ENCODE assay signal across 8 mouse cellular contexts in the genomic region with DNA sequence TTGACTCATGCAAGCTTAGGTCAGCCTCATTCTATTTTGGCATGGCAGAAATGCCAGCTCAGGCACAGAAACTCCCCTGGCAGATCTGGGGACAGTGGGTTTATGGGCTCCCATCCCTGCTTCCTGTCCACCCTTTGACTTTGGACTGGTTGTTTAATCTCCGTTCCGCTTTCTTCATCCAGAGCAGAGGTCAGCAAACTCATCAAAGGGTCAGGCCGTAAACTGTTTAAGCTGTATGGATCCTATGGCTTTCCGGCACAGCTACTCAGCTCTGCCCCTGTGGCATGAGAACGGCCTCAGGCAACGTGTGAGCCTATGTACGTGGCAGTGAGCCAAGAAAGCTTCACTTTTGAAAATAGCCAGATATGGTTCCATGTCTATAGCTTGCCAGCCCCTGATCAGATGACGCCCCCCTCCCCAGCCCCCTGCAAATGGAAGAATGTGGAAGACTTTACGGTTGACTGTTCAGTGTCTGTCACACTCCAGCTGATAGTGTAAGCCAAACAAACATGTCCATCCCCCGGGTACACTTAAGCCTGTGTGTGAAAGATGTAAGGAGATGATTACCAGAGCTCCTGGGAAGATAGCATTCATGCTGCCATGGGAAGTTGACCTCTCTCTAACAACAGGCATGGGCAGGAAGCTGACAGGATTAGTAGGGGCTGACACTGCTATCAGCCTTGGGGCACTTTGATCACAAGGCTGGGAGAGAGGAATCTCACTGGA. TPM values are rescaled to one million over a fixed set of nuclear protein-coding genes. Genes with fewer than 3 reads are reported as not detected.
DNase-seq lines count a peak whose midpoint lies in the region; ATAC-seq and TF ChIP-seq lines count a peak whose summit lies in the region.

No protein-coding gene starts in this region.

- no peak overlapping the region; the same call in 1 of the 2 replicates for H3K9ac ChIP-seq in forebrain, embryonic 13.5 days
- no peak overlapping the region for H3K9ac ChIP-seq in midbrain, embryonic 11.5 days (ENCODE audit: low read length)

- peak; percentile 72 for ATAC-seq in forebrain, embryonic 13.5 days
- ATAC-seq in midbrain, embryonic 11.5 days (ENCODE audit: low FRiP score) = peak; percentile 78
- ATAC-seq in activated CD4-positive, CD25-positive, alpha-beta regulatory T cell, adult 4 months = no peak

- no peak for TF ChIP-seq CTCF in layer of hippocampus, adult 2 months (conservative IDR thresholded peaks at IDR 0.05)

- intact Hi-C loops in heart, postnatal 36 days (cut with DNase I) = loop anchor here (2.0 kb wide), 1 partner anchor 64 kb away; no protein-coding TSS in a partner anchor

- no peaks in the 10 kb centered on the region for H3K27me3 ChIP-seq in forebrain, embryonic 13.5 days
- peaks cover 5% of the 10 kb centered on the region; the same call in 1 of the 2 replicates for H3K27me3 ChIP-seq in midbrain, embryonic 11.5 days (ENCODE audit: control insufficient read depth, insufficient read depth, low read length)

- peak; percentile 94 for DNase-seq in heart, adult 11 months
- DNase-seq in heart, postnatal 36 days = no peak
- peak; percentile 51 for DNase-seq in kidney, adult 9 months
- peak; percentile 91 for DNase-seq in midbrain, embryonic 11.5 days (ENCODE audit: low spot score, missing footprints)
- no peak for DNase-seq in layer of hippocampus, adult 9-10 months (ENCODE audit: low spot score)
- DNase-seq in layer of hippocampus, adult 2 months (ENCODE audit: low spot score in 2 of 2) = no peak

- peaks cover 20% of the 10 kb centered on the region for H3K4me1 ChIP-seq in forebrain, embryonic 13.5 days
- H3K4me1 ChIP-seq in midbrain, embryonic 11.5 days (ENCODE audit: control insufficient read depth, insufficient read depth, low read length) = peaks cover 13% of the 10 kb centered on the region

- H3K36me3 ChIP-seq in forebrain, embryonic 13.5 days (ENCODE audit: poor library complexity, severe bottlenecking) = no peaks in the 10 kb centered on the region; the same call in 1 of the 2 replicates
- no peaks in the 10 kb centered on the region for H3K36me3 ChIP-seq in midbrain, embryonic 11.5 days (ENCODE audit: control insufficient read depth, insufficient read depth, low read length)

- WGBS in forebrain, embryonic 13.5 days = 19% methylated on average over 10 of the region's 10 CpGs
- WGBS in midbrain, embryonic 11.5 days = 9% methylated on average over 10 of the region's 10 CpGs

- peak overlapping the region; percentile 7; the same call in 1 of the 2 replicates for H3K4me2 ChIP-seq in forebrain, embryonic 13.5 days
- no peak overlapping the region for H3K4me2 ChIP-seq in midbrain, embryonic 11.5 days

- H3K4me3 ChIP-seq in forebrain, embryonic 13.5 days = no peak overlapping the region
- H3K4me3 ChIP-seq in midbrain, embryonic 11.5 days (ENCODE audit: low read depth, low read length) = no peak overlapping the region
- no peak overlapping the region for H3K4me3 ChIP-seq in layer of hippocampus, adult 2 months

- 0 out of 2 replicates have a peak, but pooled peaks cover 6% of the 10 kb centered on the region for H3K9me3 ChIP-seq in forebrain, embryonic 13.5 days (replicated peaks)
- no peaks in the 10 kb centered on the region for H3K9me3 ChIP-seq in midbrain, embryonic 11.5 days (ENCODE audit: control insufficient read depth, low read length)

- peak overlapping the region; percentile 59 for H3K27ac ChIP-seq in forebrain, embryonic 13.5 days
- H3K27ac ChIP-seq in midbrain, embryonic 11.5 days (ENCODE audit: low read depth, low read length) = no peak overlapping the region
- H3K27ac ChIP-seq in layer of hippocampus, adult 2 months = no peak overlapping the region

RNA-seq across cellular contexts. Expression of gene Igf2r, which starts 21.1 kb away (rescaled TPM):
- total RNA-seq in heart, postnatal 36 days (2021) = 100 to 1,000 TPM; 109 to 113 TPM
- 10.5 and 11.7 TPM in 2 replicates for polyA plus RNA-seq in forebrain, embryonic 13.5 days (2015; fragmentation: Nextera tagmentation; extraction: Ambion mirVana)
- 13.3 and 14.9 TPM in 2 replicates for polyA plus RNA-seq in midbrain, embryonic 11.5 days (2014; fragmentation: Nextera tagmentation; extraction: Ambion mirVana)
- 10 to 100 TPM; 23.9 to 33.2 TPM for polyA plus RNA-seq in activated CD4-positive, CD25-positive, alpha-beta regulatory T cell, adult 4 months (2017; shearing (Covaris generic))
- 10 to 100 TPM; 27.9 to 30.3 TPM for total RNA-seq in layer of hippocampus, adult 2 months (2021)

Comparison
In these comparisons a context has a peak if more than half of its experiments do, and no peak if none do; other contexts are left out.
1. DNase-seq: peak in heart, adult 11 months (single experiment), kidney, adult 9 months (single experiment) and midbrain, embryonic 11.5 days (single experiment); none in heart, postnatal 36 days (0 of 2), layer of hippocampus, adult 9-10 months (single experiment) and layer of hippocampus, adult 2 months (0 of 2).